In the genomic region with DNA sequence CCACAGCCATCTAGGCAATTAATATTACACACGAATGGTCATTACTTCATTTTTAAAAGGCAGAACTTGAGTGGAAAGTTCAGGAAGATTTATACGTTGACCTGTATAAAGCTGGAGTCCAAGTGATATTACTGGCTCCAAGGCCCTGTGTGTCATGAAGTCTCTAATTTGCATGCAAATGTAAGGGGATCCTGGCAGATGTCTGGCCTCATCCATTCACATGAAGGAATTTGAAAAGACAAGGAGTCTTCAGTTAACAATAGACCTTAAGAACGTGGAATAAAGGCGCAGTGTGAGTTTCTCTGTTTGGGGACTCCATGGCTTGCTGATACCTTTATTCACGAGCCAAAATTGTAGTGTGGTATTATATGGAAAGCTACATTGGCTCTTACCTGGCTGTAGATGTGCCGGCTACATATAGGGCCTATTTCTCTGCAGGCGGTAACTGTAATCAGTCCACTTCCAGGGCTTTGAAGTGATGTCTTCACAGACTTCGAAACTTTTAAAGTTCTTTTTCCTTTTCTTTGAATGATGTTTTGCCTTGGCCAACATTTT, we compare ENCODE assay signal across 8 mouse cellular contexts. TPM values are rescaled to one million over a fixed set of nuclear protein-coding genes. Genes with fewer than 3 reads are reported as not detected.
DNase-seq lines count a peak whose midpoint lies in the region; ATAC-seq lines count a peak whose summit lies in the region.
"Had no signal": no experiment of that assay in that cellular context is flagged by ENCODE, and none has a peak within 500 bp of the region (broad histone marks: within the 10 kb centered on the region; RNA-seq: fewer than 3 reads in every experiment).

No protein-coding gene starts in this region.

- H3K4me2 ChIP-seq in lung, embryonic 16.5 days (ENCODE audit: low read depth, low read length), result peak overlapping the region; percentile 97; the same call in 1 of the 2 replicates
- H3K4me2 ChIP-seq in limb, embryonic 13.5 days (replicated peaks), result peak overlapping the region; percentile 97

- H3K4me3 ChIP-seq in lung, embryonic 16.5 days (ENCODE audit: low read length), result no peak overlapping the region
- H3K4me3 ChIP-seq in forebrain, embryonic 10.5 days, result peak overlapping the region; percentile 78
- H3K4me3 ChIP-seq in limb, embryonic 13.5 days, result peak overlapping the region; percentile 68

- 58% methylated on average over 8 of the region's 8 CpGs for WGBS in lung, embryonic 16.5 days
- WGBS in forebrain, embryonic 10.5 days, result 22% methylated on average over 8 of the region's 8 CpGs
- WGBS in limb, embryonic 13.5 days, result 57% methylated on average over 8 of the region's 8 CpGs

- no peaks in the 10 kb centered on the region for H3K36me3 ChIP-seq in lung, embryonic 16.5 days (ENCODE audit: control insufficient read depth, insufficient read depth, low read length)
- peaks cover 10% of the 10 kb centered on the region for H3K36me3 ChIP-seq in forebrain, embryonic 10.5 days (replicated peaks)
- H3K36me3 ChIP-seq in limb, embryonic 13.5 days, result no peaks in the 10 kb centered on the region

- no peaks in the 10 kb centered on the region for H3K9me3 ChIP-seq in lung, embryonic 16.5 days (ENCODE audit: control insufficient read depth, low read length)
- no peaks in the 10 kb centered on the region for H3K9me3 ChIP-seq in forebrain, embryonic 10.5 days
- no peaks in the 10 kb centered on the region for H3K9me3 ChIP-seq in limb, embryonic 13.5 days

- ATAC-seq in lung, embryonic 16.5 days (ENCODE audit: low read depth), result no peak
- no peak for ATAC-seq in limb, embryonic 13.5 days (ENCODE audit: low FRiP score, low read depth)

- no peak for DNase-seq in lung, postnatal 14 days
- DNase-seq in forebrain, embryonic 10.5 days (ENCODE audit: extremely low spot score, low spot score), result peak; percentile 19
- DNase-seq in retina, postnatal 1 day, result peak; percentile 37
- DNase-seq in cerebellum, adult 18-20 months, result no peak
- DNase-seq in cerebellum, adult 8-10 months, result no peak
- DNase-seq: thymus, postnatal 36 days had no signal

- H3K9ac ChIP-seq in lung, embryonic 16.5 days (ENCODE audit: low read length), result no peak overlapping the region
- peak overlapping the region; percentile 82; the same call in 1 of the 2 replicates for H3K9ac ChIP-seq in limb, embryonic 13.5 days

- H3K27ac ChIP-seq in lung, embryonic 16.5 days (ENCODE audit: low read length), result no peak overlapping the region
- peak overlapping the region; percentile 93 for H3K27ac ChIP-seq in forebrain, embryonic 10.5 days
- no peak overlapping the region for H3K27ac ChIP-seq in limb, embryonic 13.5 days

- peaks cover 14% of the 10 kb centered on the region for H3K27me3 ChIP-seq in lung, embryonic 16.5 days (ENCODE audit: control insufficient read depth, insufficient read depth, low read depth, low read length)
- peaks cover 26% of the 10 kb centered on the region for H3K27me3 ChIP-seq in forebrain, embryonic 10.5 days (ENCODE audit: poor library complexity, severe bottlenecking)
- H3K27me3 ChIP-seq in limb, embryonic 13.5 days, result peaks cover 15% of the 10 kb centered on the region

- H3K4me1 ChIP-seq in lung, embryonic 16.5 days (replicated peaks; ENCODE audit: control insufficient read depth, insufficient read depth, low read length), result peaks cover 2% of the 10 kb centered on the region; the same call in 1 of the 2 replicates
- H3K4me1 ChIP-seq in forebrain, embryonic 10.5 days, result peaks cover 65% of the 10 kb centered on the region
- H3K4me1 ChIP-seq in limb, embryonic 13.5 days, result peaks cover 16% of the 10 kb centered on the region

RNA-seq across cellular contexts. Expression of a gene that starts 2.0 kb away (rescaled TPM):
- 10.4 and 10.9 TPM in 2 replicates for polyA plus RNA-seq in lung, embryonic 16.5 days (2015; fragmentation: Nextera tagmentation; extraction: Ambion mirVana)
- 147 and 152 TPM in 2 replicates for polyA plus RNA-seq in forebrain, embryonic 10.5 days (2016; fragmentation: Nextera tagmentation; extraction: Ambion mirVana)
- polyA plus RNA-seq in limb, embryonic 13.5 days (2015; fragmentation: Nextera tagmentation; extraction: Ambion mirVana), result 53.6 and 57.6 TPM in 2 replicates

Comparison
In these comparisons a context has a peak if more than half of its experiments do, and no peak if none do; other contexts are left out.
1. DNase-seq: peak in forebrain, embryonic 10.5 days (single experiment) and retina, postnatal 1 day (single experiment); none in lung, postnatal 14 days (single experiment), cerebellum, adult 18-20 months (0 of 2) and cerebellum, adult 8-10 months (single experiment).